Mouse (Mus musculus) stomach, postnatal 0 days (tissue): ENCODE results near the gene Sema6d.

Experiments
- CTCF ChIP-seq: IDR thresholded peaks from 2 replicates; pipeline ENCODE4 v1.5.1; 2016; ENCODE audit warnings: antibody characterized with exemption, low read depth, mild to moderate bottlenecking, moderate library complexity
- EP300 ChIP-seq: optimal IDR thresholded peaks from 2 replicates; pipeline ENCODE3; 2016; ENCODE audit warnings: antibody characterized with exemption

- no peak for TF ChIP-seq EP300
- TF ChIP-seq CTCF = no peak
Observed at GRCm38 (mm10) chr2:124194041-124194440, 104.3 kb downstream of the Sema6d start.
